Mouse (Mus musculus) heart, adult 9 months (tissue): ENCODE data around the gene Galr3.

ENCODE experiments used
- DNase-seq, 2 experiments: peaks; one replicate each; pipeline ENCODE4 v3.0.0; 2022; ENCODE audit warnings: low spot score in 2 of 2

The Galr3 gene

GRCm38 (mm10) chr15:79052366-79052765 lies 10.7 kb downstream of the Galr3 start:
- DNase-seq: no peak

GRCm38 (mm10) chr15:79056601-79057000 lies 14.9 kb downstream of the Galr3 start:
- DNase-seq: no peak

- DNase-seq: no peak
These were observed 16.2 kb downstream of the Galr3 start for GRCm38 (mm10) chr15:79057850-79058249.

- no peak for DNase-seq
These were observed 19.3 kb downstream of the Galr3 start for GRCm38 (mm10) chr15:79060887-79061565.

- peak; percentile 99 to 100 for DNase-seq
These were observed 20.9 kb downstream of the Galr3 start, which contains the start of gene Ankrd54 for GRCm38 (mm10) chr15:79062376-79063159. Ankrd54 (minus strand) TSS chr15:79062893.

- DNase-seq: no peak
These were observed 21.6 kb downstream of the Galr3 start for GRCm38 (mm10) chr15:79063160-79063740.

- no peak for DNase-seq
These were observed 23.5 kb downstream of the Galr3 start for GRCm38 (mm10) chr15:79065086-79065770.

- no peak for DNase-seq
These were observed 24.6 kb downstream of the Galr3 start for GRCm38 (mm10) chr15:79066276-79066675.

- no peak for DNase-seq
These were observed 25.9 kb downstream of the Galr3 start for GRCm38 (mm10) chr15:79067631-79068030.

GRCm38 (mm10) chr15:79068416-79068815 lies 26.7 kb downstream of the Galr3 start:
- no peak for DNase-seq

GRCm38 (mm10) chr15:79071117-79072039 lies 29.7 kb downstream of the Galr3 start:
- peak; percentile 26 to 41 for DNase-seq

- no peak for DNase-seq
These were observed 32.1 kb downstream of the Galr3 start for GRCm38 (mm10) chr15:79073752-79074151.

- no peak for DNase-seq
These were observed 32.8 kb downstream of the Galr3 start for GRCm38 (mm10) chr15:79074446-79074845.

GRCm38 (mm10) chr15:79074913-79075532 lies 33.3 kb downstream of the Galr3 start, which contains the start of gene Eif3l:
Eif3l (plus strand) TSS chr15:79075179.
- peak; percentile 86 for DNase-seq

- DNase-seq: no peak
These were observed 34.1 kb downstream of the Galr3 start for GRCm38 (mm10) chr15:79075658-79076365.

- no peak for DNase-seq
These were observed 37.9 kb downstream of the Galr3 start for GRCm38 (mm10) chr15:79079567-79079966.

- no peak for DNase-seq
These were observed 50.6 kb downstream of the Galr3 start for GRCm38 (mm10) chr15:79092284-79092683.
